Mouse (Mus musculus): ENCODE data around the gene Klk10.

- no peak for TF ChIP-seq CTCF (IDR thresholded peaks at IDR 0.05; ENCODE audit: control insufficient read depth, insufficient read depth, insufficient replicate concordance, low read depth, low read length)
- no peak for TF ChIP-seq POLR2A (IDR thresholded peaks at IDR 0.05; ENCODE audit: control insufficient read depth, low read depth, low read length)
These were observed 17.1 kb downstream of the Klk10 start for GRCm38 (mm10) chr7:43797844-43798462.

Measured in testis, adult 2 months (tissue).